Comparison of ENCODE assay signal across 8 mouse cellular contexts in genomic region chr19:9920835-9921784, GRCm38 (mm10). TPM values are rescaled to one million over a fixed set of nuclear protein-coding genes. Genes with fewer than 3 reads are reported as not detected.
A peak's percentile ranks its signal among the peaks of the same experiment; 100 is the strongest.
DNase-seq lines count a peak whose midpoint lies in the region; ATAC-seq and TF ChIP-seq lines count a peak whose summit lies in the region.

No protein-coding gene starts in this region.

- DNase-seq in thymus, adult 2 months: peak; percentile 39
- no peak for DNase-seq in thymus, adult 18-20 months
- peak; percentile 65 to 66 for DNase-seq in heart, postnatal 10 days
- DNase-seq in layer of hippocampus, postnatal 36 days: peak; percentile 50 to 62
- DNase-seq in T-cell, adult 2 months (ENCODE audit: low spot score): no peak

- no peak for TF ChIP-seq POLR2A in thymus, adult 2 months (IDR thresholded peaks at IDR 0.05; ENCODE audit: control insufficient read depth, extremely low read depth, insufficient read depth, low read length, poor library complexity)
- TF ChIP-seq POLR2A in myocyte (IDR thresholded peaks at IDR 0.05; ENCODE audit: insufficient read length, low read depth): no peak

- H3K27ac ChIP-seq in thymus, adult 2 months (ENCODE audit: control insufficient read depth, insufficient read depth, low read length): no peak overlapping the region

- H3K27me3 ChIP-seq in thymus, adult 2 months (ENCODE audit: control insufficient read depth, insufficient read depth, low read length): no peaks in the 10 kb centered on the region
- no peaks in the 10 kb centered on the region for H3K27me3 ChIP-seq in myocyte (ENCODE audit: control insufficient read depth, insufficient read depth, insufficient read length)

- peak; percentile 46; the same call in 1 of the 2 replicates for ATAC-seq in common myeloid progenitor, adult 5-6 weeks (replicated peaks; ENCODE audit: low read depth, poor library complexity, severe bottlenecking)
- no peak for ATAC-seq in monocyte, adult 5-6 weeks (replicated peaks; ENCODE audit: insufficient number of reproducible peaks, low FRiP score, low TSS enrichment, poor library complexity, severe bottlenecking)

- TF ChIP-seq CTCF in thymus, adult 2 months (IDR thresholded peaks at IDR 0.05; ENCODE audit: borderline replicate concordance, control insufficient read depth, extremely low read depth, insufficient read depth, low read length, poor library complexity): no peak

- H3K4me1 ChIP-seq in thymus, adult 2 months (replicated peaks; ENCODE audit: control insufficient read depth, insufficient read depth, low read length): no peaks in the 10 kb centered on the region

- peak overlapping the region; percentile 61 for H3K4me2 ChIP-seq in myocyte (ENCODE audit: low read depth)

- no peaks in the 10 kb centered on the region for H3K36me3 ChIP-seq in thymus, adult 2 months (ENCODE audit: control insufficient read depth, insufficient read depth, low read length)
- no peaks in the 10 kb centered on the region for H3K36me3 ChIP-seq in myocyte (ENCODE audit: control insufficient read depth, insufficient read depth)

- no peak overlapping the region for H3K4me3 ChIP-seq in thymus, adult 2 months (ENCODE audit: control insufficient read depth, insufficient read depth, low read length)
- no peak overlapping the region for H3K4me3 ChIP-seq in myocyte

- H3K79me2 ChIP-seq in myocyte (ENCODE audit: control insufficient read depth, insufficient read depth): no peaks in the 10 kb centered on the region

- no peak overlapping the region for H3ac ChIP-seq in myocyte (ENCODE audit: control insufficient read depth, insufficient read length)

- WGBS in thymus, adult 2 months: 77% methylated on average over 13 of the region's 13 CpGs

- intact Hi-C loops in heart, postnatal 10 days (cut with DNase I): no loop called here

TF ChIP-seq in myocyte, 11 proteins besides CTCF, POLR2A, EP300 and RAD21:
- no peak for TF ChIP-seq MYOD1 (IDR thresholded peaks at IDR 0.05; ENCODE audit: control insufficient read depth in 1 of 3, insufficient read length in 2 of 3, low read depth in 2 of 3)
- TF ChIP-seq TCF3 (IDR thresholded peaks at IDR 0.05; ENCODE audit: insufficient read length, low read depth): no peak
- no peak for TF ChIP-seq MAX (IDR thresholded peaks at IDR 0.05; ENCODE audit: low read depth)
- TF ChIP-seq POLR2AphosphoS2 (IDR thresholded peaks at IDR 0.05; ENCODE audit: insufficient read length, low read depth): no peak
- TF ChIP-seq TCF12 (IDR thresholded peaks at IDR 0.05; ENCODE audit: insufficient read depth, poor library complexity, severe bottlenecking): no peak
- TF ChIP-seq SRF (IDR thresholded peaks at IDR 0.05; ENCODE audit: control insufficient read depth, insufficient read length, low read depth): no peak
- TF ChIP-seq USF1 (IDR thresholded peaks at IDR 0.05; ENCODE audit: low read depth): peak; percentile 58
TF ChIP-seq in myocyte: peak in this region for 1.

RNA-seq across cellular contexts. Expression of gene Incenp, which starts 21.8 kb away (rescaled TPM):
- polyA plus RNA-seq in thymus, adult 2 months (2012; rRNA removed): 88.0 and 109 TPM in 2 replicates
- 76.5 and 149 TPM in 2 replicates for total RNA-seq in common myeloid progenitor, adult 5-6 weeks (2017)
- total RNA-seq in heart, postnatal 10 days (2021): 10 to 100 TPM; 22.3 to 25.9 TPM
- 10 to 100 TPM; 14.0 to 14.1 TPM for total RNA-seq in layer of hippocampus, postnatal 36 days (2021)
- polyA plus RNA-seq in myocyte (2012; fragmentation: generic; extraction: Trizol): 39.0 TPM
- total RNA-seq in monocyte, adult 5-6 weeks (2017): 23.7 to 34.3 TPM (median 24.1 TPM) in 3 replicates

RNA-seq across cellular contexts. Expression of gene Fth1, which starts 59.3 kb away (rescaled TPM):
- 2,238 and 2,885 TPM in 2 replicates for polyA plus RNA-seq in thymus, adult 2 months (2012; rRNA removed)
- total RNA-seq in common myeloid progenitor, adult 5-6 weeks (2017): 695 and 890 TPM in 2 replicates
- total RNA-seq in heart, postnatal 10 days (2021): 1,000 to 10,000 TPM; 1,753 to 1,826 TPM
- 1,000 to 10,000 TPM; 2,856 to 3,180 TPM for total RNA-seq in layer of hippocampus, postnatal 36 days (2021)
- 6,603 TPM for polyA plus RNA-seq in myocyte (2012; fragmentation: generic; extraction: Trizol)
- total RNA-seq in monocyte, adult 5-6 weeks (2017): 676 to 886 TPM (median 682 TPM) in 3 replicates

Comparison
In these comparisons a context has a peak if more than half of its experiments do, and no peak if none do; other contexts are left out.
1. DNase-seq: peak in thymus, adult 2 months (single experiment), heart, postnatal 10 days (2 of 2) and layer of hippocampus, postnatal 36 days (2 of 2); none in thymus, adult 18-20 months (0 of 2) and T-cell, adult 2 months (single experiment).